Mouse (Mus musculus) embryonic fibroblast, embryonic 13.5 days (primary cell): Measurements from ENCODE around the gene Pgm2l1. TPM values are rescaled to one million over a fixed set of nuclear protein-coding genes. Genes with fewer than 3 reads are reported as not detected.

Experiments
- H3K27ac ChIP-seq: 2 replicates; pipeline ENCODE4 v1.5.1; 2012; ENCODE audit warnings: low read length, control low read depth, inconsistent platforms; ENCODE audit not compliant: insufficient read depth
- H3K4me1 ChIP-seq: 2 replicates; pipeline ENCODE4 v1.6.1; 2011; ENCODE audit warnings: low read length; ENCODE audit not compliant: control insufficient read depth, insufficient read depth
- H3K4me3 ChIP-seq: 2 replicates; pipeline ENCODE4 v1.5.1; 2011; ENCODE audit warnings: mild to moderate bottlenecking, control low read depth, low read length; ENCODE audit not compliant: insufficient read depth
- CTCF ChIP-seq: IDR thresholded peaks from 2 replicates; pipeline ENCODE4 v1.5.1; 2011; ENCODE audit warnings: mild to moderate bottlenecking, control low read depth, low read length, moderate library complexity, borderline replicate concordance; ENCODE audit not compliant: insufficient read depth
- POLR2A ChIP-seq: IDR thresholded peaks from 2 replicates; pipeline ENCODE4 v1.6.1; 2011; ENCODE audit warnings: low read depth, mild to moderate bottlenecking, control low read depth, low read length, moderate library complexity
- polyA plus RNA-seq: library from polyadenylated mRNA; stranded (reverse); fragments of >200 nt; gene quantifications from 2 replicates; pipeline ENCODE4 v1.2.4, GENCODE M21; 2011; ENCODE audit warnings: low read depth; ENCODE audit not compliant: missing spikeins, insufficient read length

The Pgm2l1 gene
- polyA plus RNA-seq = 8.4 and 8.6 TPM in 2 replicates

- TF ChIP-seq CTCF = no peak
- TF ChIP-seq POLR2A = peak; percentile 47
- Histone ChIP-seq H3K27ac (no peak within 1 kb of the TSS), H3K4me1 (no peaks in the 10 kb centered on the region), H3K4me3 (peak within 1 kb of the TSS; percentile 67)
Observed at GRCm38 (mm10) chr7:100227158-100227875, at the start of gene Pgm2l1. TSS of gene Pgm2l1 (plus strand) at chr7:100227394.

- Histone ChIP-seq H3K4me3 (peak overlapping the region; percentile 23), H3K4me1 (peaks cover 3% of the 10 kb centered on the region; the same call in 1 of the 2 replicates), H3K27ac (no peak overlapping the region)
- no peak for TF ChIP-seq POLR2A
- no peak for TF ChIP-seq CTCF
Observed at GRCm38 (mm10) chr7:100178016-100178890, 48.9 kb upstream of the Pgm2l1 start.

DNA sequence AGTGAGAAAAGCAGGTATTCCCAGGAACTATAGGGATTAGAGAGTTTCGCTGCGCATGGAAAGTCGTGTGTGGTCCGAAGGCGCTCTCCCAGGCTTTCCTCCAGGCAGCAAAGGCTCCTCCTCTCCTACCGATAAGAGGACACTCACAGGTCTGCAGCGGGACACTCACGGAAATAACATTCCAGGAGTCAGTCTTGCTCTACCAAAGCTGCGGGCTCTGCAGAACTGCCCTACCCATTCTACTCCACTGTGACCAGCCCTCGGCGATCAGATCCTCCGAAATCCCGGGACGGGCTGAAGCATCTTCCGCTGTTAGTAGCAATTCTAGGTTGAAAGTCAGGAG, 48.3 kb upstream of the Pgm2l1 start:
- Histone ChIP-seq H3K4me3 (peak overlapping the region; percentile 23), H3K27ac (no peak overlapping the region), H3K4me1 (peaks cover 3% of the 10 kb centered on the region; the same call in 1 of the 2 replicates)
- TF ChIP-seq POLR2A = no peak
- TF ChIP-seq CTCF = no peak

GRCm38 (mm10) chr7:100179394-100179793, 47.8 kb upstream of the Pgm2l1 start:
- Histone ChIP-seq H3K4me1 (peaks cover 3% of the 10 kb centered on the region; the same call in 1 of the 2 replicates), H3K27ac (no peak overlapping the region), H3K4me3 (peak overlapping the region; percentile 23; the same call in 1 of the 2 replicates)
- TF ChIP-seq CTCF (no peak), POLR2A (no peak)

GRCm38 (mm10) chr7:100179836-100180407, 47.3 kb upstream of the Pgm2l1 start:
- peaks cover 3% of the 10 kb centered on the region; the same call in 1 of the 2 replicates for H3K4me1 ChIP-seq
- no peak for TF ChIP-seq POLR2A
- no peak overlapping the region for H3K4me3 ChIP-seq
- H3K27ac ChIP-seq = no peak overlapping the region

DNA sequence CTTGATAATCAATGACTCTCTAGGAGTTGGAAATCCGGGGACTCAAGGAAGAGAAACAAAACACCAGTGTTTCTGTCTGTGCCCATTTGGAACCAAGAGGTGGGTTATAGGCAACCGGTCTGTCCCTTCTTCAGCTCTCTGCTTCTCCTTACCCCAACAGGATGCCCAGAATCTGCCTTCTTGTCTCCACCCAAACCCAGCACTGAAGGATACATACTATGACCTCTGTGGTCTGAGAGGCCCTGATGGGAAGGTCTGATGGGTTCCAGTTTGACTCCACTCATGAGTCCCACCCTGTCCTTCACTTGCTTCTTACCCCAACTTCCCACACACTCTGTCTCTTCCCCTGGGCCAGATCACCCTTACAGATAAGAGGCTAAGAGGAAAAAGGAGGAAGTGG, 46.0 kb upstream of the Pgm2l1 start:
- H3K4me3 ChIP-seq = no peak overlapping the region
- no peak overlapping the region for H3K27ac ChIP-seq
- no peak for TF ChIP-seq POLR2A
- no peak for TF ChIP-seq CTCF

GRCm38 (mm10) chr7:100181614-100182013, 45.6 kb upstream of the Pgm2l1 start:
- TF ChIP-seq POLR2A (no peak), CTCF (no peak)
- no peak overlapping the region for H3K4me3 ChIP-seq

More for the DNA sequence above, 46.0 kb upstream of the Pgm2l1 start:
- peaks cover 3% of the 10 kb centered on the region; the same call in 1 of the 2 replicates for H3K4me1 ChIP-seq

DNA sequence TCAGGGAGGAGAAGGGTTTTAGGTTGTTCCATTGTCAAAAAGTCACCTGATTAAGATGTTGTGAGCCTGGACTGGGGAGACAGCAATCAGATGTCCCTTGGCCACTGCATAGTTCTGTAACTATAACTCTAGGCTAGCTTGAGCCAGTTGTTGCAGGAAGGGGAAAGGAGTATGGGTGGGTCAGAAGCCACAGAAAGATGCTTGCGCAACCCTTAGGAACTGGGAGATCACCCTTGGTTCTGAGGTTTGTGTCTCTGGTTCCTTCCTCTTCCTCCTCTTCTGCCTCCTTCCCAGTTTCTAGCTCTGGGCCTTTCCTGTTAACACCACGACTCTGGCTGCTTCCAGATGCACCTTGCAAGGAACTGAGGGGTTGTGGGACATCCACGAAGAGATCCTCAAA, 44.8 kb upstream of the Pgm2l1 start:
- Histone ChIP-seq H3K4me3 (no peak overlapping the region), H3K4me1 (peaks cover 3% of the 10 kb centered on the region; the same call in 1 of the 2 replicates), H3K27ac (no peak overlapping the region)
- TF ChIP-seq CTCF (no peak), POLR2A (no peak)

More at GRCm38 (mm10) chr7:100181614-100182013, 45.6 kb upstream of the Pgm2l1 start:
- Histone ChIP-seq H3K27ac (no peak overlapping the region), H3K4me1 (peaks cover 3% of the 10 kb centered on the region; the same call in 1 of the 2 replicates)

DNA sequence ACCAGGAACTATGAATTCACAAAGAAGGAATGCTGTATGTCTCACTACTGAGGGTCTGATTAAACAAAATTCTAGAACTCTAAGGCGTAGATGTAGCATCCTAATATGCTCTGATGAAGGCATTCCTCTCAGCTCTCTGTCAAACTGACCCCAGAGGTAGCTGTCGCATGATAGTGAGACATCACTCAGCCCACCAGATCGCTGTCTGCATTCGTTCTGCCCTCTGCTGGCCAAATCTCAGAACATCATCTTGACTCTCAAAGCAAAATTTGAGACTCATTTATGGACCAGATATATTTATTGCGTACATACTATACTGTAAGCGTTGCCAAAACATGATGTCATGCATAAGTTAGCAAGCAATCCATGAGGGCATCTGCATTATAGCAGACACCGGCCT, 39.6 kb upstream of the Pgm2l1 start:
- H3K4me1 ChIP-seq = no peaks in the 10 kb centered on the region
- H3K27ac ChIP-seq = no peak overlapping the region

More for the DNA sequence above, 39.6 kb upstream of the Pgm2l1 start:
- peak; percentile 75; the same call in 1 of the 2 replicates for TF ChIP-seq CTCF
- TF ChIP-seq POLR2A = no peak
- H3K4me3 ChIP-seq = no peak overlapping the region
